Mouse (Mus musculus): ENCODE measurements around the gene Cacna1g. TPM values are rescaled to one million over a fixed set of nuclear protein-coding genes. Genes with fewer than 3 reads are reported as not detected.

The Cacna1g gene
- polyA plus RNA-seq, 1 experiment from 2014 or later, result 38.2 TPM

DNA sequence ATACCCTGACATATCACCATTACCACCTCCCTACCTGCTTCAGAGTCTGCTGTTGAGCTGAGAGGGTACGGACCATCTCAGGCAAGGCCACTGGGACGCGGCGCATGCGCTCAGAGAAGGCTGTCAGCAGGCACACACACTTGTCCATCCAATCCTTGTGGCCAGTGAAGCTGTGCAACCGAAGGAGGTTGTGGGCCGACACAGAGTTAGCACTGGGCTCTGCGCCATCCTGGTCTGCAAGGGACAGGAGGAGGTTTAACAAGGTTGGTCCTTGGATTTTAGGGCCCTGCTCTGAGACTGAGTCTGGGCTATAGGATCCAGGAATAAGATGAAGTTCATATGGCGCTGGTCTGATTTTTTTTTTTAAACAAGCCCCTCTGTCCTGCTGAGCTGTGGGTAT, 6.4 kb upstream of the Cacna1g start:
- Histone ChIP-seq H3K4me3 (no peak overlapping the region), H3K9me3 (no peaks in the 10 kb centered on the region), H3K4me2 (no peak overlapping the region), H3K9ac (no peak overlapping the region), H3K36me3 (no peaks in the 10 kb centered on the region), H3K27ac (no peak overlapping the region), H3K27me3 (peaks cover 27% of the 10 kb centered on the region), H3K4me1 (peaks cover 21% of the 10 kb centered on the region)
- ATAC-seq (ENCODE audit: insufficient number of reproducible peaks, insufficient read depth, low FRiP score, low TSS enrichment, low read depth), result no peak
- WGBS, result 88% methylated on average over 9 of the region's 9 CpGs

DNA sequence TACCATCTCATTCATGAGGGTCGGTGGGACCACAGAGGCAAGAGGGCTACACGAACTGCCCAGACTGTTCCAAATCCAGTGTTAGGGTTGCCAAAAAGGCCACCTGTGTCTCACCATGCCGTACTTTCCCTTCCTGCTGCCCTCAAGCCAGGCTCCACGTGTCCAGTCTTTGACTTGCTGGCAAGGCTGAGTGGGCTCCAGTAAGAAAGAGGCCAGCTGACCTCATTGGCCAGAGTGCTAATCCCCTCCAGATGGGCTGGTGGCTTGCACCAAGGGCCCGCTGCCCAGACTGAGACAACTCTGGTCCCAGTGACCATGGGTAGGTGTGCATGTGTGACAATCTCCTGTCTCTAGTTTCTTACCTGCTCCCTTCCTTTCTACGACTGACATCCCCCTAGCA, 3.7 kb upstream of the Cacna1g start:
- Histone ChIP-seq H3K9ac (no peak overlapping the region), H3K4me2 (no peak overlapping the region), H3K4me3 (no peak overlapping the region), H3K9me3 (no peaks in the 10 kb centered on the region), H3K27ac (no peak overlapping the region), H3K36me3 (no peaks in the 10 kb centered on the region), H3K27me3 (peaks cover 33% of the 10 kb centered on the region), H3K4me1 (peaks cover 29% of the 10 kb centered on the region)
- WGBS, result 51% methylated on average over 6 of the region's 6 CpGs
- ATAC-seq (ENCODE audit: insufficient number of reproducible peaks, insufficient read depth, low FRiP score, low TSS enrichment, low read depth), result no peak

DNA sequence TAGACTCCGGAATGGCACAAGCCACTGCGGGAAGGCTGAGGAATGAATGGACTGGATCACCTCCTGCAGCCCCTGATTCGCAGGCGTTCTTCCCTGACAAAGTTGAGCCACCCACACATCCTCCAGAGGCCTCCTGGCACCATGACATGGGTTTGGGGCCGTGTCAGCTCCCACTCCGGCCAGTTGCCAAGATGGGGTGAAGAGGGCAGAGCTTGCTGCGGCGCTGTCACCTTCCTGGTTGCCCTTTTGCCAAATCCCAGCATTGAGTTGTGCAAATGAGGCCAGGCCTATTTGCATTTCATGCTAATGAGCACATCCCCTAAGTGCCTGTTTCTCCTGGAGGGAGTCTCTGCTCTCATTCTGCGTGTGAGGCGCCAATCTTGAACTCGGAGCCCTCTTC, 1.7 kb upstream of the Cacna1g start:
- Histone ChIP-seq H3K27ac (no peak overlapping the region), H3K9ac (no peak overlapping the region), H3K4me1 (peaks cover 43% of the 10 kb centered on the region), H3K36me3 (no peaks in the 10 kb centered on the region), H3K27me3 (peaks cover 33% of the 10 kb centered on the region), H3K9me3 (no peaks in the 10 kb centered on the region), H3K4me3 (no peak overlapping the region), H3K4me2 (no peak overlapping the region)
- 22% methylated on average over 11 of the region's 11 CpGs for WGBS
- ATAC-seq (ENCODE audit: insufficient number of reproducible peaks, insufficient read depth, low FRiP score, low TSS enrichment, low read depth), result no peak

DNA sequence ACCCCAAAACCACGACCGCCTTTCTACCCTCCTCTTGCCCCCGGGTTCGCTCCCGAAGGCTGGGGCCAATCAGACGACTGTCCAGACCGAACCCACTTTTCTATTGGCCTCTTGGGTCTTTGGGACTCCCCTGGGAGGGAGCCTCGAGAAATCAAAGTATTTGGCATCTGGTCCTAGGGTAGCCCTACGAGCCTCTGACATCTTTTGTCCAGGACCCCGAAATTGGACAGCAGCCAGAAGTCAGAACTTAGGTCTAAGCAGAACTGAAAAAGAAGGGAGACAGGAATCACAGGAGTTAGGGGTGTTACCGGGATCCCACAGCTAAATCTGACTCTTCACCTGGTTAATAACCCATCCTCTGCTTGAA, 529 bp upstream of the Cacna1g start:
- Histone ChIP-seq H3K27ac (peak overlapping the region; percentile 99), H3K4me1 (peaks cover 49% of the 10 kb centered on the region), H3K36me3 (no peaks in the 10 kb centered on the region), H3K9me3 (no peaks in the 10 kb centered on the region), H3K9ac (0 out of 2 replicates have a peak overlapping the region, but pooled peaks have one; percentile 99), H3K4me3 (peak overlapping the region; percentile 97), H3K27me3 (peaks cover 33% of the 10 kb centered on the region), H3K4me2 (peak overlapping the region; percentile 78)
- ATAC-seq (ENCODE audit: insufficient number of reproducible peaks, insufficient read depth, low FRiP score, low TSS enrichment, low read depth), result no peak
- WGBS, result 1% methylated on average over 11 of the region's 11 CpGs

DNA sequence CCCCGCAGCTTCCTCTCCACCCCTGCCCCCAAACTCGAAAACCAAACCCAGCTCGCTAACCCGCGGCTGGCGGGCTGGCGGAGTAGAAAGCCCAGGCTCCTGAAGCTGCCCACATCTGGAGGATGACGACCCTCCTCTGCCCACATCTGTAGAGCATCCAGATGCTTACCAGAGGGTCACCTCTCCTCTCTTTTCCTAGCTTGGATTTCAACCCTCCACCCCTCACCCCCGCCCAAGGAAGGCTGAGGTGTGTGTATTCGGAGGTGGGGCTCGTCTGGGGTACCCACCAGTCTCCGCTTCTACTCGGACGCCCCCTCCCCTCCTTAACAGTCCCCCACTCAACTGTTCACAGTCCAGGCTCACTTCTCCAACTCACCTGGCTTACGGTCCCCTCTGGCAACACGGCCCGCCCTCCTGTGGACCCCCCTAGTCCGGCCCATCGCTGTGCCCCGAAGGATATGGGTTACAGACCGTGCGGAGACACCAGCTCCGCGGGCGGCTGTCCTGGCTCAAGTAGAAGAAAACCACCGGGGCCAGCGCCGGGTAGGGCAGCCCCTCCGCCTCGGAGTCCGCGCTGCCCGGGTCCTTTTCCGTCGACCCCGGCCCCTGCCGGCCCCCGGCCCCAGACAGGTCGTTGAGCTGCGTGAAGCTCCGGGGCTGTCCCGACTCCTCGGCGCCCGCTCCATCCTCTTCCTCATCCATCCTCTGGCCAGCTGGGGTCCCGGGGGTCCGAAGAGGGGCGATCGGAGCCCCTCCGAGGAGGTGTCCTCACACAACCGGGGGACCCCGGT, 887 bp downstream of the Cacna1g start:
- peaks cover 33% of the 10 kb centered on the region for H3K27me3 ChIP-seq
- H3K9ac ChIP-seq, result peak overlapping the region; percentile 99
- ATAC-seq (ENCODE audit: insufficient number of reproducible peaks, insufficient read depth, low FRiP score, low TSS enrichment, low read depth), result peak; percentile 4; the same call in 1 of the 2 replicates
- H3K4me3 ChIP-seq, result peak overlapping the region; percentile 97
- peak overlapping the region; percentile 99 for H3K27ac ChIP-seq
- WGBS, result 2% methylated on average over 52 of the region's 52 CpGs
- H3K4me1 ChIP-seq, result peaks cover 63% of the 10 kb centered on the region
- no peaks in the 10 kb centered on the region for H3K9me3 ChIP-seq
- no peaks in the 10 kb centered on the region for H3K36me3 ChIP-seq
- H3K4me2 ChIP-seq, result peak overlapping the region; percentile 78

DNA sequence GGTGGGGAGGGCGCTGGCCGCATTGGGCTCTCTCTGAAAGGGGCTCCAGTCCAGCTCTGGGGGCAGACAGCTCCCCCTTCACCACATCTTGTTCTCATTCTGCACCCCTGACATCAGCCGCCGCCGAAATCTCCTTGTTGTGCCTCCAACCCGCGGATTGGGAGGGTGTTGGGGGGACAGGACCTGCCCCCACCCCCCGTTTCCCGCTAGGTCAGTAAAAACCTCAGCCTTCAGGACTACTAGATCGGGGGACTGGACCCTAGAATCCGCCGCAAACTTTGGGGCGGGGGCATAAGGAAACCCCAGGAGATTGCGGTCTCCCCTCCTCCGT, 1.4 kb downstream of the Cacna1g start:
- H3K4me2 ChIP-seq, result peak overlapping the region; percentile 78
- no peaks in the 10 kb centered on the region for H3K9me3 ChIP-seq
- ATAC-seq (ENCODE audit: insufficient number of reproducible peaks, insufficient read depth, low FRiP score, low TSS enrichment, low read depth), result no peak
- peak overlapping the region; percentile 99 for H3K27ac ChIP-seq
- peaks cover 66% of the 10 kb centered on the region for H3K4me1 ChIP-seq
- WGBS, result 2% methylated on average over 15 of the region's 15 CpGs
- H3K4me3 ChIP-seq, result peak overlapping the region; percentile 97
- H3K9ac ChIP-seq, result peak overlapping the region; percentile 99
- peaks cover 4% of the 10 kb centered on the region; the same call in 1 of the 2 replicates for H3K36me3 ChIP-seq
- peaks cover 28% of the 10 kb centered on the region for H3K27me3 ChIP-seq

DNA sequence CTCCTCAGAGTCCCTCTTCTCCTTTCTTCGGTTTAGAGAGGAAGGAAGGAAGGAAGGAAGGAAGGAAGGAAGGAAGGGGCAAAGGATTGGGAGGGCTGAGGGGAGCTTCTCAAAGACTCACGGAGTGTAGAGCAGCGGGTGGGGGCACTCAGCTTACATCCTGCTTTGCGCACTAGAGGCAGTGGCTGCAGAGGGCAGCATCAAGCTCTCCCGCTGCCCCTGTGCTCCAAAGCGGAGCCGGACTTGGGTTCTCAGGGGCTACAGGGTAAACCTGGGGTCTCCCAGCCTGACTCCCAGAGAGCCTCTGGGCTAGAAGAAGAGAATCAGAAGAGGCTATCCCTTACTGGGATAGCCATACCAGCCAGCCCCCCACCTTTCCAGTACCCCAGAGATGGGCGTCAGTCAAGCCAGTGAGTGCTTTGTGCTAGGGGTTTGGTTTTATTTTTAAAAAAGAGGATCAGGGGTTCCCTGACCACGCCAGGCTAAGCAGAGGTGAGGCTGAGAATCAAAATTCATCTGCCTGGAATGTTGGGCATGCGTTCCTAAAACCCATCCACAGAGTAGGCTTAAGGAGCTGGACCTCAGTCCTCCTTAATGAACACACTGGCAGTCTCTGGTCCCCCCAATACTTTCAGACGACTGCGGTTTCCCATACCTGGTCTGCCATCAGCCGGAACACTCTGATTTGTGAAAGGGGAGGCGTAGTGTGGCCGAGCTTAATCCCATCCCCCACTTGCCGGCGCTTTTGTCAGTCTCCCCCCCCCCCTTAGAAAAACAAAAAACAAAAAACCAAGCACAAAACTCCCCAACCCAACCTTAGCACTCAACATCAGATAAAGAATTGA, 2.0 kb downstream of the Cacna1g start:
- WGBS, result 2% methylated on average over 17 of the region's 17 CpGs
- Histone ChIP-seq H3K27ac (peak overlapping the region; percentile 99), H3K4me3 (peak overlapping the region; percentile 97), H3K4me2 (peak overlapping the region; percentile 78), H3K9ac (peak overlapping the region; percentile 99), H3K9me3 (no peaks in the 10 kb centered on the region), H3K4me1 (peaks cover 67% of the 10 kb centered on the region), H3K27me3 (peaks cover 25% of the 10 kb centered on the region), H3K36me3 (peaks cover 8% of the 10 kb centered on the region; the same call in 1 of the 2 replicates)
- ATAC-seq (ENCODE audit: insufficient number of reproducible peaks, insufficient read depth, low FRiP score, low TSS enrichment, low read depth), result no peak

DNA sequence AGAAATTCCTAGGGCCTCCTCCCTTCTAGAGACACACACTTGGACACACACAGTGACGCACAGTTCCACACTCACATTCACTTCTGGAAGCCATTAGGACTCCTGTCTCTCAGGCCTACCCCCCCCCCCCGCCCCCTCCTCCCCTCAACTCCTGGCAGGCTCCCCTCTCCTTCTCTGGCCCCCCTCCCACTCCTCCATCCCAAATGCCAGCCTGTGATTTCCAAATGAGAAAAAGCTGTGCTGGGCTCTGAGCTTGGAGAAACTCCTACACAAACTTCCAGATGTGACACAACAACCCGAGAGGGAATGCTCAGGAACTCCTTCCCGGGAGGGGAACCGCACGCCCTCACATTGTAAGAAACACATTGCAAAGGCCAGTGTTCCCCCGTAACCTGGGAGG, 3.6 kb downstream of the Cacna1g start:
- H3K4me2 ChIP-seq, result peak overlapping the region; percentile 78
- no peak for ATAC-seq (ENCODE audit: insufficient number of reproducible peaks, insufficient read depth, low FRiP score, low TSS enrichment, low read depth)
- peaks cover 14% of the 10 kb centered on the region for H3K27me3 ChIP-seq
- H3K4me3 ChIP-seq, result peak overlapping the region; percentile 97
- WGBS, result 10% methylated on average over 7 of the region's 7 CpGs
- H3K4me1 ChIP-seq, result peaks cover 70% of the 10 kb centered on the region
- H3K9ac ChIP-seq, result peak overlapping the region; percentile 99
- no peaks in the 10 kb centered on the region for H3K9me3 ChIP-seq
- peak overlapping the region; percentile 99 for H3K27ac ChIP-seq
- peaks cover 20% of the 10 kb centered on the region; the same call in 1 of the 2 replicates for H3K36me3 ChIP-seq

DNA sequence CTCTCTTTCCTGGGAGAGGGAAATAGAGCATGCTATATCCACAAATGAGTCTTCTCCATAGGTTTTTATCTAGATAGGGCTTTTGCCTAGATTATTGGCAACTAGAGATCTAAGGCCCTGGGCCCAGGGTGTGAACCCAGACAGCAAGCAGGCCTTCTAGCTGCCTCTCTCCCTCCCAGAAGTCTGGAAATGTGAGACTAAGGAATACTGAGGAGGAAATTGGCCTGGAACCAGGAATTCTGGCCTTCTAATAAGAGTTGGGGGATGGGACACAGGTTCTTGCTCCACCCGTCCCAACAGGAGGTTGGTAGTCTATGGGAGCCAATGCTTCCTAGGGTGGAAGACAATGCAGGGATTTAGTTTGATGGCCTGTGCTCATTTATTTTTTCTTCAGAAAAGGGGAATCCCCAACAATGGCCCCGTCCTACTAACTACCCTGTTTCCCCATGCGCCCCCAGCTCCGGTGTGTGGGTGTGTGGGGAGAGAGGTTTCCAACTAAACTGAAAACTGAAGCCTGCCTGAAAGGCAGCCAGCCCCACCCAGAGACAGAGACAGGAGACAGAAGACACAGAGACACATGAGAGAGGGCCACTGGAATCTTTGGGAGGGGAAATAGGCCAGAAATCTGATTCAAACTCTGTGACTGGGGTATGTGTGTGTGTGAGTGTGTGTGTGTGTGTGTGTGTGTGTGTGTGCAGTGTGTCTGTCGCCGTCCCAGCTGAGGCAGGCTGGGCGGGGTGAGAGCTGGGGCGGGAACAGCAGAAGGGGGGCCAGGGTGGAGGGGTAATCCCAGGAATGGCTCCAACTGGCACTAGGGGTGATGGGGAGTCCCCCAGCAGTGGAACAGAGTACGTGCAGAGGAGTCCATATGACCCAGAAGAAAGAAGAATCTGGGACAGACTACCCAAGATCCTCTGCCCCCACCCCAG, 4.6 kb downstream of the Cacna1g start:
- Histone ChIP-seq H3K9me3 (no peaks in the 10 kb centered on the region), H3K4me3 (peak overlapping the region; percentile 97), H3K4me2 (peak overlapping the region; percentile 78), H3K9ac (peak overlapping the region; percentile 55), H3K36me3 (peaks cover 25% of the 10 kb centered on the region; the same call in 1 of the 2 replicates), H3K27ac (peak overlapping the region; percentile 99), H3K4me1 (peaks cover 68% of the 10 kb centered on the region), H3K27me3 (peaks cover 8% of the 10 kb centered on the region)
- 5% methylated on average over 9 of the region's 9 CpGs for WGBS
- no peak for ATAC-seq (ENCODE audit: insufficient number of reproducible peaks, insufficient read depth, low FRiP score, low TSS enrichment, low read depth)

DNA sequence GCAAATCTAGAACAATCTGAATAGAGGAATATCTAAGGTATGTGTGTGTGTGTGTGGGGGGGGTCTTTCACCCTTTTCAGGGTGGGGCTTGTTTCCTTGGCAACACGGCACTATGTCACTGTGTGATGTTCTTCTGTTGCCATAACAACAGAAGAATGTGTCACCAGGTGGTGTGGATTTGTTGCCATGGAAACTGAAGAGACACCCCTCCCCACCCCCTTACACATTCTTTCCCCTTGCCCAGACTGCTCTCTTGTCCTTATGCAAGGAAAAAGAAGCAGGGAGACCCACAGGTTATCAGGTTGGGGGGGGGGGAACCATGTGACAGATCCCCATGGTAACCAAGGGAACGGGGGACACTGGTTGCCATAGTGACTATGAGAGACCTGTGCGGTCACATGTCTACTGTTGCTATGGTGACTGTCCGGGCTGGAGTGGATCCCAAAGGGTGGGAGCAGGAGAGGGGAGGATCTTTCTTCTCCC, 5.4 kb downstream of the Cacna1g start:
- Histone ChIP-seq H3K27ac (peak overlapping the region; percentile 99), H3K27me3 (peaks cover 7% of the 10 kb centered on the region), H3K9me3 (no peaks in the 10 kb centered on the region), H3K9ac (no peak overlapping the region), H3K4me1 (peaks cover 75% of the 10 kb centered on the region), H3K4me2 (peak overlapping the region; percentile 78), H3K4me3 (peak overlapping the region; percentile 97), H3K36me3 (peaks cover 30% of the 10 kb centered on the region)
- 11% methylated on average over 4 of the region's 4 CpGs for WGBS
- ATAC-seq (ENCODE audit: insufficient number of reproducible peaks, insufficient read depth, low FRiP score, low TSS enrichment, low read depth), result no peak

DNA sequence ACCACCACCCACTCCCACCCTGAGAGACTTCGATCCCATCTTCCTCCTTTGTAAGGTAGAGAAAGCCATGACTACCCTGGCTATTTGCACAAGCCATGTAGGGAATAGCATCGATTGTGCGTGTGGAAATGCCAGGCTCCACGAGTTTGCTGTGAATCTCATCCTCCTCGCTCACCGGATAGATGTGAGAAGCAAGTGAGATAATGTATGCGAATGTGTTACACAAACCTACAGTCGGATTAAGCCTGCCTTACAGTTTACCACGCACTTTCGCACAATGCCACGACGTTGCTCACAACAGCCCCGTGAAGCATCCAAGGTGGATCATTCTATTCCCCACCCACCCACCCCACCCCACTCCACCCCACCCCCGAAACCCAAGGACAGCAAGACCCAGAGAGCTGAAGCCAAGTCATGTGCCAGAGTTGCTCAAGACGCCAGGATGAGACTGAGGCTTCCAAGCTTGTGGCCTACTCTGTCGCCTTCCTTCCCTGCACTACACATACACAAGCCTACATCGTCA, 7.6 kb downstream of the Cacna1g start:
- no peaks in the 10 kb centered on the region for H3K9me3 ChIP-seq
- H3K27me3 ChIP-seq, result no peaks in the 10 kb centered on the region
- H3K4me2 ChIP-seq, result no peak overlapping the region
- 0 out of 2 replicates have a peak overlapping the region, but pooled peaks have one; percentile 17 for H3K27ac ChIP-seq
- no peak overlapping the region for H3K4me3 ChIP-seq
- 89% methylated on average over 17 of the region's 17 CpGs for WGBS
- H3K9ac ChIP-seq, result no peak overlapping the region
- H3K4me1 ChIP-seq, result peaks cover 79% of the 10 kb centered on the region
- ATAC-seq (ENCODE audit: insufficient number of reproducible peaks, insufficient read depth, low FRiP score, low TSS enrichment, low read depth), result no peak
- peaks cover 48% of the 10 kb centered on the region for H3K36me3 ChIP-seq

Data from embryonic facial prominence, embryonic 13.5 days (tissue).